Mouse (Mus musculus): ENCODE data around the gene Enkd1. TPM values are rescaled to one million over a fixed set of nuclear protein-coding genes. Genes with fewer than 3 reads are reported as not detected.

The Enkd1 gene
- total RNA-seq, 2 experiments from 2014 or later, result 4.4 to 5.1 TPM

GRCm38 (mm10) chr8:105702731-105703415, 5.1 kb downstream of the Enkd1 start:
- DNase-seq (ENCODE audit: low spot score in 2 of 2), result no peak

GRCm38 (mm10) chr8:105702001-105702401, 6.0 kb downstream of the Enkd1 start:
- DNase-seq (ENCODE audit: low spot score in 2 of 2), result no peak

GRCm38 (mm10) chr8:105700966-105701824, 6.8 kb downstream of the Enkd1 start, which contains the start of the genes Acd and Pard6a:
Acd (minus strand) TSS chr8:105701102.
Pard6a (plus strand) TSS chr8:105701148.
- DNase-seq (ENCODE audit: low spot score in 2 of 2), result peak; percentile 97

GRCm38 (mm10) chr8:105700566-105700965, 7.4 kb downstream of the Enkd1 start:
- peak in 1 of 2 experiments; percentile 40 for DNase-seq (ENCODE audit: low spot score in 2 of 2)

- DNase-seq (ENCODE audit: low spot score in 2 of 2), result no peak
Observed at GRCm38 (mm10) chr8:105699488-105700215, 8.4 kb downstream of the Enkd1 start.

- DNase-seq (ENCODE audit: low spot score in 2 of 2), result no peak
Observed at GRCm38 (mm10) chr8:105698734-105699133, 9.3 kb downstream of the Enkd1 start.

- DNase-seq (ENCODE audit: low spot score in 2 of 2), result no peak
Observed at GRCm38 (mm10) chr8:105697196-105697780, 10.7 kb downstream of the Enkd1 start.

- DNase-seq (ENCODE audit: low spot score in 2 of 2), result no peak
Observed at GRCm38 (mm10) chr8:105695080-105695780, 12.8 kb downstream of the Enkd1 start.

- no peak for DNase-seq (ENCODE audit: low spot score in 2 of 2)
Observed at GRCm38 (mm10) chr8:105694051-105694799, 13.8 kb downstream of the Enkd1 start.

- DNase-seq (ENCODE audit: low spot score in 2 of 2), result peak in 1 of 2 experiments; percentile 68
Observed at GRCm38 (mm10) chr8:105693648-105694047, 14.4 kb downstream of the Enkd1 start.

- no peak for DNase-seq (ENCODE audit: low spot score in 2 of 2)
Observed at GRCm38 (mm10) chr8:105692449-105693182, 15.4 kb downstream of the Enkd1 start.

GRCm38 (mm10) chr8:105690978-105691377, 17.0 kb downstream of the Enkd1 start:
- DNase-seq (ENCODE audit: low spot score in 2 of 2), result no peak

GRCm38 (mm10) chr8:105689983-105690360, 18.0 kb downstream of the Enkd1 start:
- no peak for DNase-seq (ENCODE audit: low spot score in 2 of 2)

GRCm38 (mm10) chr8:105689256-105689982, 18.6 kb downstream of the Enkd1 start:
- DNase-seq (ENCODE audit: low spot score in 2 of 2), result no peak

- no peak for DNase-seq (ENCODE audit: low spot score in 2 of 2)
Observed at GRCm38 (mm10) chr8:105688242-105688752, 19.7 kb downstream of the Enkd1 start.

GRCm38 (mm10) chr8:105687512-105687911, 20.5 kb downstream of the Enkd1 start:
- no peak for DNase-seq (ENCODE audit: low spot score in 2 of 2)

GRCm38 (mm10) chr8:105686551-105686950, 21.5 kb downstream of the Enkd1 start:
- DNase-seq (ENCODE audit: low spot score in 2 of 2), result no peak

GRCm38 (mm10) chr8:105685796-105686308, 22.2 kb downstream of the Enkd1 start, which contains the start of gene Carmil2:
Carmil2 (plus strand) TSS chr8:105686274.
- DNase-seq (ENCODE audit: low spot score in 2 of 2), result peak in 1 of 2 experiments; percentile 61

Data from gastrocnemius, postnatal 4 days (tissue).